Mouse (Mus musculus) olfactory bulb, adult 2 months (tissue): ENCODE results near the gene Eif1. TPM values are rescaled to one million over a fixed set of nuclear protein-coding genes. Genes with fewer than 3 reads are reported as not detected.
"Not testable (repeated sequence)": the region's sequence is repeated elsewhere in the genome, so short reads cannot be mapped to it uniquely, and the experiment has no call there.

Experiments
- H3K27ac ChIP-seq: fragments of 200-500 bp; 2 replicates; pipeline ENCODE4 v1.5.1; 2012; ENCODE audit warnings: low read depth, low read length; ENCODE audit not compliant: insufficient read depth
- H3K4me1 ChIP-seq: fragments of 200-500 bp; 2 replicates; pipeline ENCODE4 v1.6.1; 2012; ENCODE audit warnings: low read length; ENCODE audit not compliant: control insufficient read depth, insufficient read depth
- H3K4me3 ChIP-seq: fragments of 200-500 bp; 2 replicates; pipeline ENCODE4 v1.5.1; 2012; ENCODE audit warnings: mild to moderate bottlenecking, low read depth, low read length, moderate library complexity; ENCODE audit not compliant: insufficient read depth
- CTCF ChIP-seq: fragments of 200-500 bp; IDR thresholded peaks from 2 replicates; pipeline ENCODE4 v1.5.1; 2012; ENCODE audit warnings: low read depth, mild to moderate bottlenecking, low read length, moderate library complexity; ENCODE audit not compliant: insufficient read depth
- POLR2A ChIP-seq: fragments of 200-500 bp; IDR thresholded peaks from 2 replicates; pipeline ENCODE4 v1.6.1; 2012; ENCODE audit warnings: mild to moderate bottlenecking, low read depth, low read length, moderate library complexity; ENCODE audit not compliant: insufficient read depth
- WGBS: fragments of 180-500 bp; shearing (Covaris S2); methylation state at CpG from one replicate; pipeline ENCODE4 v1.1.7; 2018; 5-methylcytosine and 5-hydroxymethylcytosine counted together
- polyA plus RNA-seq: library from polyadenylated mRNA; stranded (reverse); fragments of >200 nt; gene quantifications from 2 replicates; pipeline ENCODE4 v1.2.4, GENCODE M21; 2012; ENCODE audit warnings: low replicate concordance; ENCODE audit not compliant: missing spikeins, insufficient read depth, insufficient read length

Gene Eif1
- polyA plus RNA-seq, 1 experiment, result not detected

DNA sequence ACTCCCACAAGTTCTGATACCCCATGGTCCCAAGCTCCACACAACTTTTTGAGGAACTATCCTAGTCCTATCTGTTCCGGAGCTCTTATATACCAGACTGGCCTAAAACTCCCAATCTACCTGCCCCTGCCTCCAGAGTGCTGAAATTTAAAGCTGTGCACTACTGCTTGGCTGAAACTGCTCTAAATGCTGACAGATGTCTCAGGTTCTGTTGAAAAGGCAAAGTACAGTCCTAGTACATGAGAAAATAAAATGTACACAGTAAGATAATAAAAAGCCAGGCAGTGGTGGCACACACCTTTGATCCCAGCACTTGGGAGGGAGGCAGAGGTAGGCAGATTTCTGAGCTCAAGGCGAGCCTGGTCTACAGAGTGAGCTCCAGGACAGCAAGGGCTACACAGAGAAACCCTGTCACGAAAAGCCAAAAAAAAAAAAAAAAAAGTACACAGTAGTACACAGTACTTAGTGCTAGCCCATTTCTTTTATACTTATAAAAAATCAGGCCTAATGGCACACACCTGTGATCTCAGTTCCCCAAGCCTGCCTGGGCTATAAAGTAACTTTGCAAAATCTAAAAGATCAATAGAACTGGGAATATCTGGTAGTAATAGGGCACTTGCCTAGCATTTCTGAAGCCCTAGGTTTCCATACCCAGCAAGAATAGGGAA lies 3.0 kb downstream of the Eif1 start:
- no peak overlapping the region for H3K4me3 ChIP-seq
- WGBS, result 58% methylated on average over 3 of the region's 3 CpGs
- TF ChIP-seq POLR2A (no peak), CTCF (no peak)

DNA sequence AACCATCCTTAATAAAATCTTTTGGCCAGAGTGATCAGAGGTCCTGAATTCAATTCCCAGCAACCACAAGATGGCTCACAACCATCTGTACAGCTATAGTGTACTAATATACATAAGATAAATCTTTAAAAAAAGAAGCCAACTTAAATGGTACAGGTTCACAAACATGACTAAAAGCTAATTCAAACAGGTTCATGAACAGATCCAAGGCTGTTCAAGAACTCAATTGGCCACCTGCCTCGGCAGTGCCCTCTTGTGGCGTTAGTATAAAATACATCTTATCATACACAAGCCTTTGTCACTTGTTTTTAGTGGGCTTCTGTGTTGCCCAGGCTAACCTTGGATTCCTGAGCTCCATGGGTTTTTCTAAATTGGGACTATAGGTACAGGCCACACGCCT lies 3.9 kb downstream of the Eif1 start:
- 23% methylated on average over 3 of the region's 3 CpGs for WGBS
- no peak overlapping the region for H3K27ac ChIP-seq
- peaks cover 10% of the 10 kb centered on the region for H3K4me1 ChIP-seq
- no peak for TF ChIP-seq POLR2A
- TF ChIP-seq CTCF, result no peak
- no peak overlapping the region for H3K4me3 ChIP-seq

More for the DNA sequence above, 3.0 kb downstream of the Eif1 start:
- no peak overlapping the region for H3K27ac ChIP-seq
- H3K4me1 ChIP-seq, result peaks cover 10% of the 10 kb centered on the region

DNA sequence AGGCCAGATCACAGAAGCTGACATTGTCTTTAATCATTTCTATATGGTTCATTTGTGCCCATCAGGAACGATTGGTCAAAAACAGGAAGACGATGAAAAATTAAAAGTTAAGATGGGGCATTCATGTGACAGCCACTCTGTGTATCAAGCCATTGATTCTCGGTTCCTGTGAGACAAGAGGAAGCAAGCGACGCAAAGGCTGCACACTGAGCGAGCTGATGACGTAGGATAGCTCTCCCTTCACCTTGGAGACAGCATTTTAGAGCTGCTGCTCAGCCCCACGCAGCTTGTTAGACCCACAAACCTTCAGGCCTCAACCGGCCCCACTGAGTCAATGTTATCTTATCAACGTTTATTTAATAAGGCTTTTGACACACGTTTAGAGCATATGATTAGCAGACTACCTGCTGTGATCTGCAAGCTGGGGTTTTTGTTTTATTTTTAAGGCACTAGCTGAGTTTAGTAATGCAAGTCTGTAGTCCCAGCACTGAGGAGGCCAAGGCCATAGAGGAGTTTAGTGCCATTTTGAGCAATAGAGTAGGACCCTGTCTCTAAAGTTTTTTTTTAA lies 5.5 kb downstream of the Eif1 start:
- no peak overlapping the region for H3K4me3 ChIP-seq
- TF ChIP-seq POLR2A (no peak), CTCF (no peak)
- no peak overlapping the region for H3K27ac ChIP-seq
- H3K4me1 ChIP-seq, result peaks cover 12% of the 10 kb centered on the region
- 70% methylated on average over 11 of the region's 11 CpGs for WGBS

DNA sequence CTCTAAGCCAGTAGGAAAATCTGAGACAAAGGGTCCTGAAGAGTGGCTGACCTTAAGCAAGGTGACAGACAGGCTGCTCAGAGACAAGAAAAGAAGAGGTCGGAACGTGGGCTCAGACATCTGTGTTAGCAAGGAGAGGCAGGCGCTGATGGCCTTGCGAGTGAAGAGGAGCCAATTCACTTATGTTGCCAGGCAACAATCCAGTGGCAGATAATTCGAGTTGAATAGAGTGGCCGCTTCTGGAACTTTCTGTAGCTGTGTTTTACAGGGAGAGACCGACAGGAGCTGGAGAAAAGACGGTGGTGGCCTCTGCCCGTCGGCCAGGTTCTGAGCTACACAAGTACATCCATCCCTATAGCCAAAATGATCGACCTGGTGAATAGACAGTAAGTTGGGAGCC lies 7.6 kb downstream of the Eif1 start:
- peaks cover 19% of the 10 kb centered on the region for H3K4me1 ChIP-seq
- WGBS, result 39% methylated on average over 11 of the region's 11 CpGs
- no peak overlapping the region; the same call in 1 of the 2 replicates for H3K27ac ChIP-seq
- no peak overlapping the region for H3K4me3 ChIP-seq
- TF ChIP-seq POLR2A (no peak), CTCF (no peak)

DNA sequence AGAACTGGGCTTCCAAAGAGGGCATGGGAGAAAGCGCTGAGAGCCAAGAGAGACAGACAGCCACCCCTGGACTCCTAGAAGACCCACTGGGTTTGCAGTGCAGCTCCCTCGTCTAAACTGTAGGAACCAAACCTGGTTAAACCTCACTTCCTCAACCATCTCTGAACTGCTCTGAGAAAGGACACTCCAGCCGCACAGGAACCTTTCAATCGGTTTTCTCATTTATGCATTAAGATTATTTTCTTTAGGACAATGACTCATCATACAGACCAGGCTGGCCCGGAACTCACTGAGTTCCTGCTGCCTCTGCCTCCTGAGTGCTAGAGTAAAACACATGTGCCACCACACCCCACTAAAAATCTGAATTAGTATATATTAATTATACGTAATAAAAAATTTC lies 8.1 kb downstream of the Eif1 start:
- Histone ChIP-seq H3K4me1 (peaks cover 24% of the 10 kb centered on the region), H3K27ac (no peak overlapping the region; the same call in 1 of the 2 replicates), H3K4me3 (no peak overlapping the region)
- WGBS, result 79% methylated on average over 6 of the region's 6 CpGs
- no peak for TF ChIP-seq POLR2A
- no peak for TF ChIP-seq CTCF

DNA sequence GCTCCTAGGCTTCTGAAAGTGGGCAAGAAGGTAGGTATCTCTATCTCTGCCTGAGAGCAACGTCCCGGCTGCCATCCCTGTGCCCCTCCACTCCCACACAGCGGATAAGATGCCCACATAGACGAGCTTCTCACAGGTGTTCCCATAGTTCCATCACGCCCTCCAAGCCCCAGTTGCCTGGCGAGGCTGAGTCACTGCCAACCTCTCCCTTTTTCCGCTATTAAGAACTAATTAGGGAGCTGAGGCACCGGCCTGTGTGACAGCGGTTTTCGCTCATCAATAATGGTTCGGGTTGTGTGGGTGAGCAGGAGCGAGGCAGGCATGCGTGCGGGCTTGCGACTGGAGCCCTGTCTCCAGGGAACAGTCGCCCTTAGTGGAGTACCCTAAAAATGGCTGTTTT lies 10.6 kb downstream of the Eif1 start:
- WGBS, result 20% methylated on average over 16 of the region's 16 CpGs
- no peak for TF ChIP-seq POLR2A
- no peak for TF ChIP-seq CTCF

DNA sequence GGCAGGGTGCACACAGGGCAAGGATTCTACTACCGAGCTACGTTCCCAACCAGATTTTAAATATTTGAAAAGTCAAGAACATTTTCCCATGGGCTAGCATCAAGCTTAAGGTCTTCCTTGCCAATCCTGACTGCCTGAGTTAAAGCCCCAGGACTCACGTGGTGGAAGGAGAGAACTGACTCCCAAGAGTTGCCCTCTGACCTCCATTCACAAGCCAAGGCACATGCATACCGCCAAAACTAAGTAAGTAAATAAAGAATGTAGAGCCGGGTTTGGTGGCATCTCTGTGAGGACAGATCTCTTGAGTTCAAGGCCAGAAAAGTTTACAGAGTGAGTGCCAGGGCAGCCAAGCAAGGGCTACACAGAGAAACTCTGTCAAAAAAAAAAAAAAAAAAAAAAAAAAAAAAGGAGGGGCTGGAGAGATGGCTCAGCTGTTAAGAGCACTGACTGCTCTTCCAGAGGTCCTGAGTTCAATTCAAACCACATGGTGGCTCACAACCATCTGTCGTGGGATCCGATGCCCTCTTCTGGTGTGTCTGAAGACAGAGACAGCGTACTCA lies 11.2 kb downstream of the Eif1 start:
- WGBS, result 52% methylated on average over 8 of the region's 8 CpGs
- Histone ChIP-seq H3K4me1 (peaks cover 37% of the 10 kb centered on the region), H3K27ac (peak overlapping the region; percentile 95)
- H3K4me3 ChIP-seq, result not testable (repeated sequence)

More for the DNA sequence above, 10.6 kb downstream of the Eif1 start:
- Histone ChIP-seq H3K4me3 (no peak overlapping the region), H3K4me1 (peaks cover 35% of the 10 kb centered on the region), H3K27ac (peak overlapping the region; percentile 95)

DNA sequence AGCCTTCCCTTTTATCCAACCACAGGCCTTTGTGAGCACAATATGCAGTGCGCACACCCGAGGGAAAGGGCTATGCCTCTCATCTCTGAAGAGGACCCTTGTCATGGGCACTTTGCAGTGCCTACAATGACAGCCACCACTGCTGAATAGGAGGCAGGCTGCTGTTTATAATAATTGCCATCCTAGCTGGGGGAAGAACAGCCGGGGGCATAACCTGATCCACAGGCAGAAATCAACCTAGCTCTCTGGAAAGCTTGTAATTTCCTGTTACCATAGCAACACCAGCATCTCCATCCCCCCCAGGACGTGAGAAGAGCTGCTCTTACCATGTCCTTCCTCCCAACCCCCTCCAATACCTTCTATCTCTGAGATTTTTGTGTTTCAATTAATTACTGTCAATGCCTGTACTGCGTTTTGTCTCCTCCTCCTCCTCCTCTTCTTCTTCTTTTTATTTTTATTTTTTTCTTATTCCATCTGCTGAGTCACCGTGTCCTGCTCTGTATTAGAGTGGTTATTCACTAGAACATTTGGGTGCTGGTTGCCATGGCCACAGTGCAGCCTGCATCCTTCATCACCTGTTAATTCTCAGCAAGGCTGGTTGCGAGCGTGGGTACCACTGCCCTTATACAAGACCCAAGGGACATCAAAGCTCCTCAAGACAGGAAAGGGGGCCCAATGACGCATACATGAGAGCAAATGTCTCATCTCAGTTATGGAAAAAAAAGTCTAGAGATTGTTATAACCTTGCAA lies 13.3 kb downstream of the Eif1 start:
- Histone ChIP-seq H3K4me1 (peaks cover 35% of the 10 kb centered on the region), H3K27ac (peak overlapping the region; percentile 95), H3K4me3 (no peak overlapping the region)
- TF ChIP-seq CTCF (no peak), POLR2A (no peak)
- WGBS, result 16% methylated on average over 9 of the region's 9 CpGs

DNA sequence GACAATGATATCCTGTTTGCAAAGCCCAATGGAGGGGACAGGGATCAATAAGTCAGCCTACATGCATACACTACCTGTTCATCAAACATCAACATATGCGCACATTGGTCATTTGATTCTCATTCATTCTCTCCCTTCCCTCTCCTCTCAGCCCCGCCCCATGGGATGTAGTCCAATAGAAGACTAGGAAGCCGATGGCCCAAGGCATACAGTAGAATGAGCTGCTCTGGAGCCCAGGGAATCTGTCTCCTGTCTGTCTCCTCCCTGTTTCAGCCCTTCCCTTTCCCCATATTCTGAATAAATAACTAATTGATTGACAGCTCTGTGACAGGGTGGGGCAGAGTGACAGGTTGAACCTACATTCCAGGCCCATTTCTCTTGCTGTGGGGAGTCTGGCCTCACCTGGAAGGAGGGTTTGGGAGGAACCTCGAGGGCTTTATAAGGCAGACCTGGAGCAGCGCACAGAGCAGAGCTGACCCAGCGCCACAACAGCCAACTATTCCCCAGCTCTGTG lies 14.3 kb downstream of the Eif1 start, which contains the start of gene Gast:
Gene Gast (plus strand): TSS at position 464 of the 514 bp plus-strand sequence.
- Histone ChIP-seq H3K27ac (peak within 1 kb of the TSS; percentile 95), H3K4me1 (peaks cover 35% of the 10 kb centered on the region), H3K4me3 (no peak within 1 kb of the TSS)
- TF ChIP-seq POLR2A (no peak), CTCF (no peak)
- WGBS, result 85% methylated on average over 6 of the region's 6 CpGs
